Mouse (Mus musculus): ENCODE measurements at regions not wholly inside any gene's neighbourhood (a gene's known extent, or its start where the extent isn't known, plus 50 kb on each side); places are given as distances from the start of the nearest gene placed in this dataset.

DNA sequence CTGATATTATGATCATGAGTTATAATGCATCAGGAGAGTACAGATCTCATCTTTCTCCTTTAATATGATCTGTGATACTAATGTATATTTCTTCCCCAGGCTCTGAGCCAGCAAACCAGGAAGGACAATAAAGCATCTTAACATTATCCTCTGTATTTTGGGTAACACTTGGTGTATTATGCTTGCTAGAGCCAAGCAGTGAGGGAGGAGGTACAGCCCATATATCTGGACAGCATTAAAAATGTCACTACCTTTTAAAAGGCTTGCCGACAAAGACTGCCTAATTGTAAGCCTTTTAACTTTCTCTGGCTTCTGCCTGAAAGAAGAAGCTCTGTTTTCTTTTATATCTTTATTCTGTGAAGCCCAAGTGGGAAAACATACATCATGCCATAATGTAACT, 292.9 kb upstream of the Ndst3 start:
- Histone ChIP-seq H3K4me1 (ENCODE audit: control insufficient read depth, insufficient read depth, low read length) (no peaks in the 10 kb centered on the region), H3K4me3 (replicated peaks; ENCODE audit: extremely low read depth, low read depth, low read length) (no peak overlapping the region)
- TF ChIP-seq CTCF (IDR thresholded peaks at IDR 0.05; ENCODE audit: insufficient read depth, low read length) (no peak), POLR2A (IDR thresholded peaks at IDR 0.05; ENCODE audit: borderline replicate concordance, extremely low read depth, low read depth, low read length) (no peak)
- WGBS: 64% methylated on average over 1 of the region's 1 CpGs
- DNase-seq: no peak

DNA sequence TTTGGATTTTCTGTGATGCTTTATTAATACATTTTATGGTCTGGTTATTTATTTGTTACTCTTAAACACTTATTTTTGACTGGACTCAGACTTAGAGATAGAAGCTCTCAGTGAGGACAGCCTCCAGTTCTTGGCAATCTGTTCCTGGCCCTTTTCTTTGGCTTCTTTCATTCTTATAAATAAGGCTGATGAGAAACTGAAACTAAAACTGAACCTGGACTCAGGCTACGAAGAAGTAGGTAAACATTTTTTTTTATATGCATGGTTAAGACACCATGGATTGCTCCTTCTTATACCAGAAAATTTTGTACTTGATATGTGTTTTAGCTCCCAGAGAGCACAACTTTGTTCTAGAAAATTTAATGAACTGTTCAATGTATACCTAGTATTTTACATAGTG, 293.4 kb upstream of the Ndst3 start:
- H3K4me3 ChIP-seq (replicated peaks; ENCODE audit: extremely low read depth, low read depth, low read length): no peak overlapping the region
- no peak for DNase-seq
- H3K4me1 ChIP-seq (ENCODE audit: control insufficient read depth, insufficient read depth, low read length): no peaks in the 10 kb centered on the region
- TF ChIP-seq CTCF (IDR thresholded peaks at IDR 0.05; ENCODE audit: insufficient read depth, low read length): no peak
- TF ChIP-seq POLR2A (IDR thresholded peaks at IDR 0.05; ENCODE audit: borderline replicate concordance, extremely low read depth, low read depth, low read length): no peak
- 8% methylated on average over 1 of the region's 1 CpGs for WGBS

DNA sequence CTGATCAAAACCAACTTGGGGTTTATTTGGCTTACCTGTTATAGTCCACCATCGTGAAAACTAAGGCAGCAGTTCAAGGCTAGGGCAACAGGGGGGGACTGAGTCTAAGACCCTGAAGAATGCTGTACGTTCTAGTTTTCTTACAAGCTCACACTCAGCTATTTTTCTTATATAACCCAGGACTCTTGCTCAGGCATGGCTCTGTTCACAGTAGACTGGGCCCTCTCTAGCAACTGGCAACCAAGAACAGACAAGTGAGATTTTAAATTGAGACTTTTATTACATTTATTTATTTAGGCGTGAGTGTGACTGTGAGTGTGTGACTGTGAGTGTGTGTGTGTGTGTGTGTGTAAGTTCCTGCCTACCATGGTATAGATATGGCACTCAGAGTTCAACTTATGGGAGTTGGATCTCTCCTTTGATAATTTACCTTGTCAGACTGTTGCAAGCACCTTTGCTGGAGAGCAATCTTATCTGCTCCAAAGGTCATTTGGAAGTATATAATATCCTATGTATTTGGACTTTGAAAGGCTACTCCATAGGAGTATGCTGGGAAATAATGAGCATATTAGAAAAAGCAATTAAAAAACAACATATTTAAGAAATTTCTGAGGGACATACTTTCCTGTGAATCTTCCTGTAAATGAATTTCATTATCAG, 309.4 kb upstream of the Ndst3 start:
- TF ChIP-seq POLR2A (IDR thresholded peaks at IDR 0.05; ENCODE audit: borderline replicate concordance, extremely low read depth, low read depth, low read length): no peak
- TF ChIP-seq CTCF (IDR thresholded peaks at IDR 0.05; ENCODE audit: insufficient read depth, low read length): no peak
- no peaks in the 10 kb centered on the region for H3K4me1 ChIP-seq (ENCODE audit: control insufficient read depth, insufficient read depth, low read length)
- WGBS: 73% methylated on average over 3 of the region's 3 CpGs
- H3K4me3 ChIP-seq (replicated peaks; ENCODE audit: extremely low read depth, low read depth, low read length): no peak overlapping the region
- no peak for DNase-seq

DNA sequence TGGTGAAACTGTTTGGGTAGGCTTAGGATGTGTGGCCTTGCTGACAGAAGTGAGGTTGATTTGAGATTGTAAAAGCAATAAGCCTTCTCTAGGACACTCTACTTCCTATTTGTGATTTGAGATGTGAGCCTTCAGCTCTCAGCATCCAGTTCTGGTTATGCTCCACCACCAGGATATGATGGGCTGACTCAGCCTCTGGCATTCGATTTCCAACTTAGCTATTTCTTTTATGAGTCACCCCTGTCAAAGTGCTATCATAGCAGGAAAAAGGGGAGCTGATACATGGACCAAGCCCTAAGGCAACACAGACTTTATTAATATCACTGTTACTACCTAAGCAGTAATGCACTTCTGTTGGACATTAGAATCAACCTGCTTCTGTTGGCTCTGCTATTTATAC, 310.2 kb upstream of the Ndst3 start:
- Histone ChIP-seq H3K4me3 (replicated peaks; ENCODE audit: extremely low read depth, low read depth, low read length) (no peak overlapping the region), H3K4me1 (ENCODE audit: control insufficient read depth, insufficient read depth, low read length) (no peaks in the 10 kb centered on the region)
- no peak for DNase-seq
- 29% methylated on average over 1 of the region's 1 CpGs for WGBS
- TF ChIP-seq POLR2A (IDR thresholded peaks at IDR 0.05; ENCODE audit: borderline replicate concordance, extremely low read depth, low read depth, low read length): no peak
- TF ChIP-seq CTCF (IDR thresholded peaks at IDR 0.05; ENCODE audit: insufficient read depth, low read length): no peak

DNA sequence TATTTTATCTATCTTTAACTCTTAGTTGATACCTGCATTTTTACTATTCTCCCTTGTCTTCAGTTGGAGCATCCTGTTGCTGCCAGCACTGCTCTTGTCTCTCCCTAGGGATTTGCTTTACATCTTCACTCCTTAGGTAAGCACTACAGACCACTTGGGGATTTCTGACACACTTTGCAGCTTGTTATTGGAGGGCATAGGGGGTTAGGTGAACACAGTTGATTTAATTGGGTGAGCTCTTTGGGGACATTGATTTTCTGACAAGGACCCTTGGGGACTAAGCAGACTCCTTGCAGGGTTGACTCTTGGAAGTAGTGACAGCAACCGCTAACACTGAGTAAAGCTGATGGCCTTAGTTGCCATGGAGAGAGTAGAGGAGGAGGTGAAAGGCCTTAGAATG, 309.0 kb upstream of the Tram1l1 start:
- Histone ChIP-seq H3K4me3 (replicated peaks; ENCODE audit: extremely low read depth, low read depth, low read length) (no peak overlapping the region), H3K4me1 (ENCODE audit: control insufficient read depth, insufficient read depth, low read length) (no peaks in the 10 kb centered on the region)
- no peak for DNase-seq
- TF ChIP-seq POLR2A (IDR thresholded peaks at IDR 0.05; ENCODE audit: borderline replicate concordance, extremely low read depth, low read depth, low read length) (no peak), CTCF (IDR thresholded peaks at IDR 0.05; ENCODE audit: insufficient read depth, low read length) (no peak)
- 83% methylated on average over 1 of the region's 1 CpGs for WGBS

DNA sequence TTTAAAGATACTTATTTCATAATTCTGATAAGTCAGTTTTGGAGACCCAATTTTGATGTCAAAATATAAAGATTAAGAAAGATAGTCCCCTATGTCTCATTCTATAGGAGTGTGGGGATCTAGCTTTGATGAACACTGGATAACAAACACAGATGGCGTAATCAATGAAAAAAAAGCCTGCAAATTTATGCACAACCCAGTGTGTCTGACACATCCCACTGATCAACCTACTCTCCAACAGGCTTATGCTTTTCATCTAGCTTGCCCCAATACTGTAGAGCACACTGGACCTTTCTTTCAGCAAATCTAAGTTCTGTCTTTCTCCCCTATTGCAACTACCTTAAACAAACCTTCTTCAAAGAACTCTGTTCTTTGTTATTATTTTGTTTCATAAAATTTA, 302.0 kb upstream of the Tram1l1 start:
- WGBS: 93% methylated on average over 1 of the region's 1 CpGs
- no peak for DNase-seq

DNA sequence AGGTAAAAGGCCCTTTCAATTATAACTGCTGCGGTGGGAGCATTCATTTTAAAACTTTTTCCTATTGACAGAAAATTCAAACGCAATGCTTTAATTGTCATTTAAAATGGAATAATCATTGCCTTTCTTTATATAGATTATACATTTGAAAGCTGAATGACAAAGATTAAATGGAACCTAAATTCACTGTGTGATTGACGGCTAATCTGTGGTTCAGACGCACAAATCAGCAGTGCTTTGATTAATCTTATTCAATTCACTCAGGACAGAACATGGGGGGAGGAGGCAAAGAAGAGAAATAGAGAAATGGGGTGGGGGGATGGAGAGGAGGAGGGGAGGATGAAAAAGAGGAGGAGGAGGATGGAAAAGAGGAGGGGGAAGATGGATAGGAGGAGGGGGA, 294.5 kb upstream of the Tram1l1 start:
- no peak for DNase-seq
- TF ChIP-seq CTCF (IDR thresholded peaks at IDR 0.05; ENCODE audit: insufficient read depth, low read length) (no peak), POLR2A (IDR thresholded peaks at IDR 0.05; ENCODE audit: borderline replicate concordance, extremely low read depth, low read depth, low read length) (no peak)
- 87% methylated on average over 4 of the region's 4 CpGs for WGBS
- Histone ChIP-seq H3K4me1 (ENCODE audit: control insufficient read depth, insufficient read depth, low read length) (no peaks in the 10 kb centered on the region), H3K4me3 (replicated peaks; ENCODE audit: extremely low read depth, low read depth, low read length) (no peak overlapping the region)

More for the DNA sequence above, 302.0 kb upstream of the Tram1l1 start:
- Histone ChIP-seq H3K4me1 (ENCODE audit: control insufficient read depth, insufficient read depth, low read length) (no peaks in the 10 kb centered on the region), H3K4me3 (replicated peaks; ENCODE audit: extremely low read depth, low read depth, low read length) (no peak overlapping the region)
- TF ChIP-seq CTCF (IDR thresholded peaks at IDR 0.05; ENCODE audit: insufficient read depth, low read length): no peak
- no peak for TF ChIP-seq POLR2A (IDR thresholded peaks at IDR 0.05; ENCODE audit: borderline replicate concordance, extremely low read depth, low read depth, low read length)

DNA sequence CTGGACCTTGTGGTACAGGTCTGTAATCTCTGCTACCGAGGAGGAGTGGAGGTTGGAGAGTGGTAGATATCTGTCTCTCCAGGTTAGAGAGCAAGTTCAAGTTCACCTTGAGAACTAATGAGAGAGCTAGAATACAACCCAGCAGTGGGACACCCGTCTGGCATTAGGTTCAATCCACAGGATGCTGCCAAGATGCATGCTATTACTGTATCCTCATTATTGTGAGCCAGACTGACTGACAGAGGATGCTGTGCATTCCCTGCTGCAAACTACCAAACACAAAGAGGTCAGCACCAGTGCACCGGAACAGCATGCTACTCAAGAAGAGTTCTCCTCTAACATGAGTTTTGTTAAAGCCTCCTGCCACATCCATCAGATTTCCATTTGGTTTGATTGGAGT, 253.6 kb upstream of the Tram1l1 start:
- H3K4me1 ChIP-seq (ENCODE audit: control insufficient read depth, insufficient read depth, low read length): no peaks in the 10 kb centered on the region
- DNase-seq: no peak
- TF ChIP-seq POLR2A (IDR thresholded peaks at IDR 0.05; ENCODE audit: borderline replicate concordance, extremely low read depth, low read depth, low read length) (no peak), CTCF (IDR thresholded peaks at IDR 0.05; ENCODE audit: insufficient read depth, low read length) (no peak)
- no peak overlapping the region for H3K4me3 ChIP-seq (replicated peaks; ENCODE audit: extremely low read depth, low read depth, low read length)
- WGBS: 77% methylated on average over 3 of the region's 3 CpGs

DNA sequence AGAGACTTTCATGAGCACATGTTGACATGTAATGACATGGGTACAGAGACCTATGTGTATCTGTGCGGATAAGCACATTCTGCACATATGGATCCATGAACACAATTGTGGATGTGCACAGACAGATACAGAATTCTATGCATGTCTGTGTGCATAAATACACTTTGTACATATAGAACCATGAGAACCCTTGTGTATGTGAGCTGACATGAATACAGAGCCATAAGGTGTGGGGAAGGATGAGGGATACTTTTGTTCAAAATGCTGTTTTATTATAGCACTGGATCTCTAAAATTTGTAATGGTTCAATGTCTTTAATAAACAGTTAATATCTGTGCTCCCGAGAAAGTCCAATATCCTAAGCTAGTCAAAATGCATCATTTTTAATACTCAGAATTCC, 253.1 kb upstream of the Tram1l1 start:
- no peak for DNase-seq
- Histone ChIP-seq H3K4me3 (replicated peaks; ENCODE audit: extremely low read depth, low read depth, low read length) (no peak overlapping the region), H3K4me1 (ENCODE audit: control insufficient read depth, insufficient read depth, low read length) (no peaks in the 10 kb centered on the region)
- no peak for TF ChIP-seq CTCF (IDR thresholded peaks at IDR 0.05; ENCODE audit: insufficient read depth, low read length)
- TF ChIP-seq POLR2A (IDR thresholded peaks at IDR 0.05; ENCODE audit: borderline replicate concordance, extremely low read depth, low read depth, low read length): no peak
- WGBS: 82% methylated on average over 2 of the region's 2 CpGs

DNA sequence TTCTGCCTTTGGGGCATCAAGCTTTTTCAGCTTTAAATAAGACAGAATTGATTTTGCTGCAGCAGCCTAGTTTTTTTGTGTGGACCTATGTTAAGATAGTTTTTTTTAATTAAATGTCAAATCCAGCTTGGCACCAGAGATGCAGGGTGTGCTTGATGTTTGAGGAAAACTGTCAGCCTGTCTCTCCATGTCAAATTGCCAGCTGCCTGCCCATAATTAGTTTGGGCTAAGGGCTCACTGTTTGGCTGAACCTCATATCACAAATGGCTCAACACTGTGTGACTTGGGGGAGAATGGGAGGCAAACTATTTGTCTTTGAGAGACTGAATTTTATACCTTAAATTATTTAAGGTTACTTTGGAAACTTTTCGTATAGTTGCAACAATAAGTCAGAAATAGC, 252.7 kb upstream of the Tram1l1 start:
- WGBS: 63% methylated on average over 1 of the region's 1 CpGs
- Histone ChIP-seq H3K4me1 (ENCODE audit: control insufficient read depth, insufficient read depth, low read length) (no peaks in the 10 kb centered on the region), H3K4me3 (replicated peaks; ENCODE audit: extremely low read depth, low read depth, low read length) (no peak overlapping the region)
- DNase-seq: no peak
- TF ChIP-seq POLR2A (IDR thresholded peaks at IDR 0.05; ENCODE audit: borderline replicate concordance, extremely low read depth, low read depth, low read length) (no peak), CTCF (IDR thresholded peaks at IDR 0.05; ENCODE audit: insufficient read depth, low read length) (no peak)
